Mouse (Mus musculus) kidney, postnatal 0 days (tissue): ENCODE data around the gene Tmem82. TPM values are rescaled to one million over a fixed set of nuclear protein-coding genes. Genes with fewer than 3 reads are reported as not detected.

Experiments
- ATAC-seq: fragments of 200-750 bp; cut with Nextera tagmentation; replicated peaks from 2 replicates; pipeline ENCODE4 v1.8.0; 2017; ENCODE audit warnings: low read depth, moderate number of reproducible peaks, moderate TSS enrichment, moderate library complexity; ENCODE audit not compliant: low FRiP score
- DNase-seq: peaks from one replicate; pipeline ENCODE4 v3.0.0-alpha.2; 2016; ENCODE audit warnings: low spot score
- H3K27ac ChIP-seq: fragments of 300-500 bp; sonication (generic); 2 replicates; pipeline ENCODE4 v1.5.1; 2014; ENCODE audit warnings: mild to moderate bottlenecking
- H3K27me3 ChIP-seq: fragments of 300-500 bp; sonication (generic); 2 replicates; pipeline ENCODE4 v1.6.1; 2014; ENCODE audit warnings: low read length, mixed read lengths; ENCODE audit not compliant: insufficient read depth
- H3K36me3 ChIP-seq: fragments of 300-500 bp; sonication (generic); 2 replicates; pipeline ENCODE4 v1.6.1; 2014; ENCODE audit warnings: low read length, mixed read lengths; ENCODE audit not compliant: insufficient read depth
- H3K4me1 ChIP-seq: fragments of 300-500 bp; sonication (generic); replicated peaks from 2 replicates; pipeline ENCODE4 v1.6.1; 2014; ENCODE audit warnings: antibody characterized with exemption, low read length, mixed read lengths; ENCODE audit not compliant: insufficient read depth
- H3K4me2 ChIP-seq: fragments of 300-500 bp; sonication (generic); 2 replicates; pipeline ENCODE4 v1.6.1; 2014; ENCODE audit warnings: mild to moderate bottlenecking, low read length, moderate library complexity, mixed read lengths
- H3K4me3 ChIP-seq: fragments of 300-500 bp; sonication (generic); replicated peaks from 2 replicates; pipeline ENCODE4 v1.5.1; 2014; ENCODE audit warnings: low read depth, low read length
- H3K9ac ChIP-seq: fragments of 300-500 bp; sonication (generic); 2 replicates; pipeline ENCODE4 v1.6.1; 2014; ENCODE audit warnings: low read depth, low read length
- H3K9me3 ChIP-seq: fragments of 300-500 bp; sonication (generic); replicated peaks from 2 replicates; pipeline ENCODE4 v1.6.1; 2016; ENCODE audit warnings: low read length, inconsistent platforms, mixed read lengths
- CTCF ChIP-seq: IDR thresholded peaks from 2 replicates; pipeline ENCODE4 v1.5.1; 2016; ENCODE audit warnings: antibody characterized with exemption, low read depth, mild to moderate bottlenecking, moderate library complexity
- WGBS: fragments of 180-500 bp; shearing (Covaris S2); extraction: QIAGEN DNeasy Blood & Tissue Kit; methylation state at CpG from one replicate; pipeline ENCODE4 v1.1.7; 2014; 5-methylcytosine and 5-hydroxymethylcytosine counted together
- polyA plus RNA-seq: library from polyadenylated mRNA; unstranded; fragments of >200 nt; fragmentation: Nextera tagmentation; extraction: Ambion mirVana; gene quantifications from 2 replicates; pipeline ENCODE4 v1.2.1, GENCODE M21; 2015

Gene Tmem82
- polyA plus RNA-seq, 1 experiment from 2014 or later: 7.7 TPM

DNA sequence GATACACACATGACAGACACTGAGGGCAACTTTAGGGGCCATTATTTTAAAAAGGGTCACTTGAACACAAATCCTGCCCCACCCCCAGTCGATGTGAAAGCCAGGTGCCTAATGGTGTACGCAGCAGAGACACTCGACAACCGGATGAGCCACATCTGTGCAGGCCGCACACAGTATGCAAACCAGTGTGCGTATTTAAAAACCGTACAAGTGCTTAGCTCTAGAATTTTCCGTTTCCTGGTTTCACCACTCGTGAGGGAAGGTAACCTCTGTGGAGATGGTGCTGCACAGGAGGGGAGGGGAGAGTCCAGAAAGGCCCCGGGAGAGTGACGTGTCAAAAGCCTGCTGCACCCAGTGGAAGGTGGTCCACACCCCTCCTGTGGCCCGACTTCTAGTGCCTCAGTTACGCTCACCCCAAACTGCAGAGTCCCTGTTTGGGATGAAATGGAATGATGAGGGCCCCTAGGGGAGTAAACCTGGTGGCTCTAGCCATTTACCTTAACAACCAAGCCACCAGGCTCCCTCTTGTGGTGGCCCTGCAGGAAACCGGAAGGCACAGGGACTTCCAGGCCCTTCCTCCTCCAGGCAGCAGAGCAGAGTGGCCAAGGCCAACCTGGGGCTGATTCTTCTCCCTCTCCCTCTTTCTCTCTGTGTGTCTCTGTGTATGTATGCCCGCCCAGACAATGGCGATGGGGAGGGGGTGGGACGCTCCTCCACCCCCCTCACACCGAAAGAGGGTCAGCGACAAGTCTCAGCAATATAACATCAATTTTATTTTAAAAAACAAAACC is 6.7 kb upstream of the Tmem82 start:
- TF ChIP-seq CTCF: peak; percentile 73
- no peaks in the 10 kb centered on the region for H3K27me3 ChIP-seq
- 80% methylated on average over 19 of the region's 19 CpGs for WGBS
- no peak overlapping the region for H3K4me2 ChIP-seq
- H3K9ac ChIP-seq: no peak overlapping the region
- H3K36me3 ChIP-seq: peaks cover 37% of the 10 kb centered on the region
- ATAC-seq: no peak
- H3K9me3 ChIP-seq: no peaks in the 10 kb centered on the region
- no peak overlapping the region for H3K27ac ChIP-seq
- peak; percentile 44 for DNase-seq
- H3K4me1 ChIP-seq: 0 out of 2 replicates have a peak, but pooled peaks cover 6% of the 10 kb centered on the region
- H3K4me3 ChIP-seq: no peak overlapping the region

DNA sequence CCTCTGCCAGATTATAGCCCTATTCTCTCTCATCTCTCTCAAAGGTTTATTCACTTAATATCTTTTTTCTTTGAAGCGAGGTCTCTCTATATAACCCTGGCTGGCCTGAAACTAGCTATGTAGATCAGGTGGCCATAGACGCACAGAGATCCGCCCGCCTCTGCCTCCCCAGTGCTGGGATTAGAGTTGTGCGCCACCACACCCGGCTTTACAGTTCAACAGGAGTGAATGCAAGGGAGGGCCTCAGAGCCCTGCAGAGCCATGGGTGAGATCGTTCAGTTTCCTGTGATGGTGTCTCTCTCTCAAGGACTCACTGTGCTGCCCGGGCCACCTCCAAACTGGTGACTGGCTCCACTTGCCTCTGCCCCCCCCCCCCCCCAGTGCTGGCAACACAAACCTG is 5.7 kb upstream of the Tmem82 start:
- Histone ChIP-seq H3K4me3 (no peak overlapping the region), H3K4me1 (0 out of 2 replicates have a peak, but pooled peaks cover 6% of the 10 kb centered on the region), H3K27ac (peak overlapping the region; percentile 76; the same call in 1 of the 2 replicates), H3K27me3 (no peaks in the 10 kb centered on the region), H3K4me2 (no peak overlapping the region), H3K9me3 (no peaks in the 10 kb centered on the region), H3K36me3 (peaks cover 26% of the 10 kb centered on the region), H3K9ac (no peak overlapping the region)
- WGBS: 92% methylated on average over 8 of the region's 8 CpGs
- DNase-seq (no peak), ATAC-seq (no peak)
- no peak for TF ChIP-seq CTCF

DNA sequence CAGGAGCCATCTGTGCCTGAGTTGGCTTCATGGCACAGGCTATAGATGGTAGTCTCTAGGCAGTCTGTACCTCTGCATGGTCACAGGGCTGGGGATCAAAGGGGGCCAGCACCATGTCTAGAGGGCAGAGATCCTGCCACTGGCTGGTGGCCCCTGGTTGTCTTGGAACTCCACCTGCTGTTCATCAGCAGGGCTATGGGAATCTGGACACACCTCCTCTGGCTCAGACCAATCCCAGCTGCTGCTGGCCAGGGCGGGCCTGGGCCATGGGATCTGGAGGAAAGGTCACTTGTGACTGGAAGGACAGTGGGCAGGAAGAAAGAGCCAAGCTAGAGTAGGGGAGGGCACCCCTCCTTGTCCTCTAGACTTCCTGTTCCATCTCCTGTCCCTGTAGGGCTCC is 5.2 kb upstream of the Tmem82 start, which contains the start of gene Slc25a34:
Gene Slc25a34, minus strand, starts transcription at position 156 of the 400 bp plus-strand sequence.
- H3K27me3 ChIP-seq: no peaks in the 10 kb centered on the region
- H3K9me3 ChIP-seq: no peaks in the 10 kb centered on the region
- ATAC-seq: peak; percentile 90
- peak; percentile 21; the same call in 1 of the 2 replicates for TF ChIP-seq CTCF
- H3K4me3 ChIP-seq: no peak within 1 kb of the TSS
- 0 out of 2 replicates have a peak, but pooled peaks cover 6% of the 10 kb centered on the region for H3K4me1 ChIP-seq
- H3K36me3 ChIP-seq: peaks cover 24% of the 10 kb centered on the region
- DNase-seq: peak; percentile 68
- peak within 1 kb of the TSS; percentile 13; the same call in 1 of the 2 replicates for H3K9ac ChIP-seq
- 45% methylated on average over 1 of the region's 1 CpGs for WGBS
- no peak within 1 kb of the TSS for H3K4me2 ChIP-seq
- peak within 1 kb of the TSS; percentile 76 for H3K27ac ChIP-seq

DNA sequence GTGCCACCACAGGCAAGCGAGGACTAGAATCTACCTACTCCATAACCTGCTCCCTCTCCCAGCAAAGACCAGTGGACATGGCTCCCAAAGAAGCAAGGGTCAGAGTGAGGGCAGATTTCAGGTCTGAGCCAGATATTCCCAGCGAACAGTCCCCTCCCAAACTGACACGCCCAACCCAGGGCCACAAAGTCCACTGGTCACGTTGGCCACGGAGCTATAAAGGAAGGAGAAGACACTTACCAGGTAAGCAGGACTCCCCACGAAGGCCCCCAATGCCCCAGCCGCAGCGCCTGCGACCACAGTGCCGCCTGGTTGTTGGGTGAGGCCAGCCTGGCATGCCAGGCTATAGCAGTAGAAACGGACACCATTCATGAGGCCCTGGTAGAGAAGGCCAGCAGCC is 4.6 kb upstream of the Tmem82 start:
- Histone ChIP-seq H3K4me1 (0 out of 2 replicates have a peak, but pooled peaks cover 8% of the 10 kb centered on the region), H3K9me3 (no peaks in the 10 kb centered on the region), H3K27me3 (no peaks in the 10 kb centered on the region), H3K4me3 (no peak overlapping the region), H3K27ac (peak overlapping the region; percentile 76), H3K9ac (0 out of 2 replicates have a peak overlapping the region, but pooled peaks have one; percentile 13), H3K4me2 (no peak overlapping the region), H3K36me3 (peaks cover 21% of the 10 kb centered on the region)
- TF ChIP-seq CTCF: no peak
- DNase-seq (no peak), ATAC-seq (peak; percentile 10; the same call in 1 of the 2 replicates)
- WGBS: 82% methylated on average over 11 of the region's 11 CpGs

DNA sequence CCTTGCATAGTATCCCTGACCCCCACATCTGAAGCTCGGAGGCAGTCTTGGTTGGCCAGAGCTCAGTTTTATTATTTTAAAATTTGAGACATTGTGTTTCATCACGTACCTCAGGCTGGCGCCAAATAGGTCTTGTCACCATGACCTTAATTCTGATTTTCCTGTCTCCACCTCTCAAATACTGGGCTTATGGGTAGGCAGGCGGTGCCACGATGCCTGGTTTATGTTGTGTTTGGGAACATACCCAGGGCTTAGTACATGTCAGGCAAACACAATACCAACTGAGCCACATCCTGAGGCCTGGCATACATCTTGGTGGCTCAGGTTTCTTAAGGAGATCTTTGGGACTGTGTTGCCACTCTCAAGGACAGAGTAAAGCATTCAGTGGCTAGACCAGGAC is 4.1 kb upstream of the Tmem82 start:
- peaks cover 16% of the 10 kb centered on the region for H3K36me3 ChIP-seq
- peaks cover 13% of the 10 kb centered on the region; the same call in 1 of the 2 replicates for H3K4me1 ChIP-seq
- no peak overlapping the region for H3K4me2 ChIP-seq
- H3K27ac ChIP-seq: peak overlapping the region; percentile 76; the same call in 1 of the 2 replicates
- DNase-seq: no peak
- no peak overlapping the region for H3K4me3 ChIP-seq
- H3K9ac ChIP-seq: no peak overlapping the region
- ATAC-seq: no peak
- no peak for TF ChIP-seq CTCF
- H3K9me3 ChIP-seq: no peaks in the 10 kb centered on the region
- no peaks in the 10 kb centered on the region for H3K27me3 ChIP-seq
- WGBS: 63% methylated on average over 5 of the region's 5 CpGs

DNA sequence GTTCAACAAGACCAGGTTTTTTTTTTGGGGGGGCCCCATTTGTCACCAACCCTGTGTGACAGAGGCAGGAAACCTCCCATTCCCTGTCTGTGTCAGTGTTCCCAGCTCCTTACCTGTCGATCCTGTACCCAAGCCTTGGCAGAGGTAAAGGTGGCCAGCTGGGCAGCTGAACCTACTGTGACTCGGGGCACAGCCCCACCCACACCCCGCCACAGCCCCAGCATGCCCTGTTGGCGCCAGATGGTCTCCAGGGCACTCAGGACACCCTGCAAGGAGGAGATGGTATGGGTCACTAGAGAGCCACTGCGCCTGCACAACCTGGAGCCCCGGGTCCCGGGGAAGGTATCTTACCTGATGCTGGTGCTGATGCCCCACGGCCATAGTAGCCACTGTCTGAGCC is 3.7 kb upstream of the Tmem82 start:
- Histone ChIP-seq H3K36me3 (peaks cover 13% of the 10 kb centered on the region; the same call in 1 of the 2 replicates), H3K4me3 (no peak overlapping the region), H3K4me2 (no peak overlapping the region), H3K27me3 (no peaks in the 10 kb centered on the region), H3K4me1 (peaks cover 17% of the 10 kb centered on the region; the same call in 1 of the 2 replicates), H3K9me3 (no peaks in the 10 kb centered on the region), H3K27ac (no peak overlapping the region), H3K9ac (no peak overlapping the region)
- WGBS: 84% methylated on average over 8 of the region's 8 CpGs
- TF ChIP-seq CTCF: no peak
- no peak for ATAC-seq
- no peak for DNase-seq
